Mouse (Mus musculus) hindbrain, postnatal 0 days (tissue): ENCODE measurements around the gene Oprd1. TPM values are rescaled to one million over a fixed set of nuclear protein-coding genes. Genes with fewer than 3 reads are reported as not detected.

Experiments used
- ATAC-seq: fragments of 200-750 bp; cut with Nextera tagmentation; 2 replicates; pipeline ENCODE4 v1.8.0; 2017; ENCODE audit warnings: mild to moderate bottlenecking, moderate TSS enrichment, moderate library complexity
- DNase-seq: peaks from one replicate; pipeline ENCODE4 v3.0.0-alpha.2; 2015; ENCODE audit warnings: low spot score
- H3K27ac ChIP-seq: fragments of 300-500 bp; sonication (generic); 2 replicates; pipeline ENCODE4 v1.5.1; 2014; ENCODE audit warnings: mild to moderate bottlenecking
- H3K27me3 ChIP-seq: fragments of 300-500 bp; sonication (generic); 2 replicates; pipeline ENCODE4 v1.6.1; 2014; ENCODE audit warnings: low read length, mixed read lengths; ENCODE audit not compliant: insufficient read depth
- H3K36me3 ChIP-seq: fragments of 300-500 bp; sonication (generic); 2 replicates; pipeline ENCODE4 v1.6.1; 2014; ENCODE audit warnings: low read length, mixed read lengths; ENCODE audit not compliant: insufficient read depth
- H3K4me1 ChIP-seq: fragments of 300-500 bp; sonication (generic); 2 replicates; pipeline ENCODE4 v1.6.1; 2014; ENCODE audit warnings: antibody characterized with exemption, low read length, mixed read lengths; ENCODE audit not compliant: insufficient read depth
- H3K4me2 ChIP-seq: fragments of 300-500 bp; sonication (generic); 2 replicates; pipeline ENCODE4 v1.6.1; 2014; ENCODE audit warnings: low read depth, mild to moderate bottlenecking, low read length, moderate library complexity, mixed read lengths
- H3K4me3 ChIP-seq: fragments of 300-500 bp; sonication (generic); 2 replicates; pipeline ENCODE4 v1.5.1; 2014; ENCODE audit warnings: low read length
- H3K9ac ChIP-seq: fragments of 300-500 bp; sonication (generic); replicated peaks from 2 replicates; pipeline ENCODE4 v1.6.1; 2014; ENCODE audit warnings: mild to moderate bottlenecking, low read length, moderate library complexity, mixed read lengths
- H3K9me3 ChIP-seq: fragments of 300-500 bp; sonication (generic); 2 replicates; pipeline ENCODE4 v1.6.1; 2016; ENCODE audit warnings: low read length, mixed read lengths
- CTCF ChIP-seq: IDR thresholded peaks from 2 replicates; pipeline ENCODE4 v1.5.1; 2016; ENCODE audit warnings: antibody characterized with exemption, control low read depth, low read depth
- WGBS: fragments of 180-500 bp; shearing (Covaris S2); extraction: QIAGEN DNeasy Blood & Tissue Kit; methylation state at CpG from one replicate; pipeline ENCODE4 v1.1.7; 2014; 5-methylcytosine and 5-hydroxymethylcytosine counted together
- polyA plus RNA-seq: library from polyadenylated mRNA; unstranded; fragments of >200 nt; fragmentation: Nextera tagmentation; extraction: Ambion mirVana; gene quantifications from 2 replicates; pipeline ENCODE4 v1.2.1, GENCODE M21; 2015
- total RNA-seq: library from RNA; depleted of rRNA; stranded (reverse); fragments of >200 nt; gene quantifications from 2 replicates; pipeline ENCODE4 v1.2.3, GENCODE M21; 2014

Gene Oprd1
- total and polyA plus RNA-seq, 2 experiments from 2014 or later, result 0.86 to 3.5 TPM

- TF ChIP-seq CTCF, result no peak
Observed at GRCm38 (mm10) chr4:132133920-132134319, 10.4 kb downstream of the Oprd1 start.

GRCm38 (mm10) chr4:132133381-132133780 is 10.9 kb downstream of the Oprd1 start:
- ATAC-seq (no peak), DNase-seq (no peak)
- no peak overlapping the region for H3K4me2 ChIP-seq
- H3K4me3 ChIP-seq, result no peak overlapping the region
- H3K4me1 ChIP-seq, result no peaks in the 10 kb centered on the region
- no peak overlapping the region for H3K9ac ChIP-seq
- no peak for TF ChIP-seq CTCF
- H3K9me3 ChIP-seq, result no peaks in the 10 kb centered on the region
- H3K36me3 ChIP-seq, result no peaks in the 10 kb centered on the region
- 77% methylated on average over 5 of the region's 5 CpGs for WGBS
- no peak overlapping the region for H3K27ac ChIP-seq
- H3K27me3 ChIP-seq, result no peaks in the 10 kb centered on the region

More at GRCm38 (mm10) chr4:132133920-132134319, 10.4 kb downstream of the Oprd1 start:
- 71% methylated on average over 16 of the region's 16 CpGs for WGBS
- Histone ChIP-seq H3K4me1 (no peaks in the 10 kb centered on the region), H3K9ac (no peak overlapping the region), H3K36me3 (no peaks in the 10 kb centered on the region), H3K4me3 (no peak overlapping the region), H3K27ac (no peak overlapping the region), H3K4me2 (no peak overlapping the region), H3K27me3 (no peaks in the 10 kb centered on the region), H3K9me3 (no peaks in the 10 kb centered on the region)
- ATAC-seq (no peak), DNase-seq (no peak)

- H3K27ac ChIP-seq, result no peak overlapping the region
- H3K4me2 ChIP-seq, result no peak overlapping the region
- no peak overlapping the region for H3K4me3 ChIP-seq
- H3K9ac ChIP-seq, result no peak overlapping the region
- H3K9me3 ChIP-seq, result no peaks in the 10 kb centered on the region
- 87% methylated on average over 7 of the region's 7 CpGs for WGBS
- no peaks in the 10 kb centered on the region for H3K36me3 ChIP-seq
- TF ChIP-seq CTCF, result no peak
- DNase-seq (no peak), ATAC-seq (no peak)
- H3K4me1 ChIP-seq, result no peaks in the 10 kb centered on the region
- no peaks in the 10 kb centered on the region for H3K27me3 ChIP-seq
Observed at GRCm38 (mm10) chr4:132132297-132132696, 12.0 kb downstream of the Oprd1 start.

- Histone ChIP-seq H3K27ac (no peak overlapping the region), H3K9me3 (no peaks in the 10 kb centered on the region), H3K4me1 (no peaks in the 10 kb centered on the region), H3K4me3 (no peak overlapping the region), H3K36me3 (no peaks in the 10 kb centered on the region), H3K27me3 (no peaks in the 10 kb centered on the region), H3K4me2 (no peak overlapping the region), H3K9ac (no peak overlapping the region)
- DNase-seq (no peak), ATAC-seq (no peak)
- WGBS, result 85% methylated on average over 7 of the region's 7 CpGs
- no peak for TF ChIP-seq CTCF
Observed at GRCm38 (mm10) chr4:132131790-132132189, 12.5 kb downstream of the Oprd1 start.

GRCm38 (mm10) chr4:132131116-132131515 is 13.2 kb downstream of the Oprd1 start:
- TF ChIP-seq CTCF, result no peak
- ATAC-seq, result no peak
- H3K36me3 ChIP-seq, result no peaks in the 10 kb centered on the region
- H3K4me3 ChIP-seq, result no peak overlapping the region
- no peak overlapping the region for H3K4me2 ChIP-seq
- H3K27ac ChIP-seq, result no peak overlapping the region
- H3K9me3 ChIP-seq, result no peaks in the 10 kb centered on the region
- H3K4me1 ChIP-seq, result no peaks in the 10 kb centered on the region
- H3K27me3 ChIP-seq, result no peaks in the 10 kb centered on the region
- 84% methylated on average over 9 of the region's 9 CpGs for WGBS
- H3K9ac ChIP-seq, result no peak overlapping the region
- DNase-seq, result no peak

- ATAC-seq, result no peak
- H3K36me3 ChIP-seq, result no peaks in the 10 kb centered on the region
- no peak for TF ChIP-seq CTCF
- H3K4me3 ChIP-seq, result no peak overlapping the region
- H3K4me2 ChIP-seq, result no peak overlapping the region
- H3K4me1 ChIP-seq, result no peaks in the 10 kb centered on the region
- no peak overlapping the region for H3K27ac ChIP-seq
- H3K9ac ChIP-seq, result no peak overlapping the region
- no peaks in the 10 kb centered on the region for H3K9me3 ChIP-seq
- 89% methylated on average over 11 of the region's 11 CpGs for WGBS
- H3K27me3 ChIP-seq, result no peaks in the 10 kb centered on the region
- DNase-seq, result no peak
Observed at GRCm38 (mm10) chr4:132130645-132131044, 13.6 kb downstream of the Oprd1 start.

GRCm38 (mm10) chr4:132130134-132130533 is 14.2 kb downstream of the Oprd1 start:
- WGBS, result 86% methylated on average over 2 of the region's 2 CpGs
- Histone ChIP-seq H3K4me2 (no peak overlapping the region), H3K9ac (no peak overlapping the region), H3K27me3 (no peaks in the 10 kb centered on the region), H3K4me3 (no peak overlapping the region), H3K27ac (no peak overlapping the region), H3K36me3 (no peaks in the 10 kb centered on the region), H3K9me3 (no peaks in the 10 kb centered on the region), H3K4me1 (no peaks in the 10 kb centered on the region)
- TF ChIP-seq CTCF, result no peak
- ATAC-seq (no peak), DNase-seq (no peak)
